Mouse (Mus musculus) neural tube, embryonic 11.5 days (tissue): ENCODE results near the gene Creb5. TPM values are rescaled to one million over a fixed set of nuclear protein-coding genes. Genes with fewer than 3 reads are reported as not detected.
"Not testable (repeated sequence)": the region's sequence is repeated elsewhere in the genome, so short reads cannot be mapped to it uniquely, and the experiment has no call there.

ENCODE experiments used
- ATAC-seq: fragments of 200-750 bp; cut with Nextera tagmentation; 2 replicates; pipeline ENCODE4 v1.8.0; 2017; ENCODE audit warnings: moderate number of reproducible peaks, mild to moderate bottlenecking, moderate TSS enrichment, moderate library complexity; ENCODE audit not compliant: insufficient read depth, low FRiP score, low TSS enrichment
- DNase-seq: peaks from one replicate; pipeline ENCODE4 v3.0.0-alpha.2; 2015; ENCODE audit warnings: low spot score
- H3K27ac ChIP-seq: fragments of 300-500 bp; sonication (generic); 2 replicates; pipeline ENCODE4 v1.5.1; 2014; ENCODE audit warnings: low read depth, mild to moderate bottlenecking, low read length
- H3K27me3 ChIP-seq: fragments of 300-500 bp; sonication (generic); 2 replicates; pipeline ENCODE4 v1.6.1; 2014; ENCODE audit warnings: mild to moderate bottlenecking, low read length, mixed read lengths; ENCODE audit not compliant: control insufficient read depth, insufficient read depth
- H3K36me3 ChIP-seq: fragments of 300-500 bp; sonication (generic); 2 replicates; pipeline ENCODE4 v1.6.1; 2014; ENCODE audit warnings: mild to moderate bottlenecking, low read length, moderate library complexity, mixed read lengths; ENCODE audit not compliant: control insufficient read depth, insufficient read depth
- H3K4me1 ChIP-seq: fragments of 300-500 bp; sonication (generic); 2 replicates; pipeline ENCODE4 v1.6.1; 2014; ENCODE audit warnings: low read length, mixed read lengths; ENCODE audit not compliant: control insufficient read depth, insufficient read depth
- H3K4me2 ChIP-seq: fragments of 300-500 bp; sonication (generic); 2 replicates; pipeline ENCODE4 v1.6.1; 2014; ENCODE audit warnings: low read depth, mild to moderate bottlenecking, moderate library complexity
- H3K4me3 ChIP-seq: fragments of 300-500 bp; sonication (generic); 2 replicates; pipeline ENCODE4 v1.5.1; 2014; ENCODE audit warnings: low read depth, low read length
- H3K9ac ChIP-seq: fragments of 300-500 bp; sonication (generic); 2 replicates; pipeline ENCODE4 v1.6.1; 2014; ENCODE audit warnings: mild to moderate bottlenecking, low read length
- H3K9me3 ChIP-seq: fragments of 300-500 bp; sonication (generic); 2 replicates; pipeline ENCODE4 v1.6.1; 2016; ENCODE audit warnings: low read length; ENCODE audit not compliant: control insufficient read depth
- WGBS: fragments of 180-500 bp; shearing (Covaris S2); extraction: QIAGEN DNeasy Blood & Tissue Kit; methylation state at CpG from one replicate; pipeline ENCODE4 v1.1.7; 2014; 5-methylcytosine and 5-hydroxymethylcytosine counted together
- polyA plus RNA-seq: library from polyadenylated mRNA; unstranded; fragments of >200 nt; fragmentation: Nextera tagmentation; extraction: Ambion mirVana; gene quantifications from 2 replicates; pipeline ENCODE4 v1.2.1, GENCODE M21; 2014

Gene Creb5
- polyA plus RNA-seq, 1 experiment from 2014 or later: 10.7 TPM

GRCm38 (mm10) chr6:53396421-53396820 lies 109.4 kb downstream of the Creb5 start:
- Histone ChIP-seq H3K27ac (no peak overlapping the region), H3K4me1 (peaks cover 24% of the 10 kb centered on the region), H3K4me3 (no peak overlapping the region), H3K27me3 (no peaks in the 10 kb centered on the region), H3K9ac (no peak overlapping the region), H3K36me3 (no peaks in the 10 kb centered on the region), H3K9me3 (no peaks in the 10 kb centered on the region), H3K4me2 (no peak overlapping the region)
- ATAC-seq (no peak), DNase-seq (no peak)
- 92% methylated on average over 3 of the region's 3 CpGs for WGBS

- Histone ChIP-seq H3K4me3 (no peak overlapping the region), H3K27ac (no peak overlapping the region), H3K4me2 (no peak overlapping the region), H3K36me3 (no peaks in the 10 kb centered on the region), H3K4me1 (peaks cover 24% of the 10 kb centered on the region), H3K9me3 (no peaks in the 10 kb centered on the region), H3K9ac (no peak overlapping the region), H3K27me3 (no peaks in the 10 kb centered on the region)
- WGBS: 58% methylated on average over 4 of the region's 4 CpGs
- no peak for ATAC-seq
- DNase-seq: peak; percentile 42
Measured at GRCm38 (mm10) chr6:53397797-53398196, 110.7 kb downstream of the Creb5 start.

GRCm38 (mm10) chr6:53398297-53399140 lies 111.4 kb downstream of the Creb5 start:
- Histone ChIP-seq H3K36me3 (no peaks in the 10 kb centered on the region), H3K9ac (no peak overlapping the region), H3K27ac (no peak overlapping the region), H3K4me2 (no peak overlapping the region), H3K9me3 (no peaks in the 10 kb centered on the region), H3K4me1 (peaks cover 24% of the 10 kb centered on the region), H3K4me3 (no peak overlapping the region), H3K27me3 (no peaks in the 10 kb centered on the region)
- DNase-seq (peak; percentile 15), ATAC-seq (no peak)
- WGBS: 44% methylated on average over 18 of the region's 18 CpGs

- H3K4me2 ChIP-seq: no peak overlapping the region
- no peak overlapping the region for H3K27ac ChIP-seq
- WGBS: 84% methylated on average over 6 of the region's 6 CpGs
- H3K4me3 ChIP-seq: no peak overlapping the region
- no peaks in the 10 kb centered on the region for H3K9me3 ChIP-seq
- no peaks in the 10 kb centered on the region for H3K27me3 ChIP-seq
- peaks cover 11% of the 10 kb centered on the region for H3K4me1 ChIP-seq
- DNase-seq (no peak), ATAC-seq (no peak)
- H3K9ac ChIP-seq: no peak overlapping the region
- no peaks in the 10 kb centered on the region for H3K36me3 ChIP-seq
Measured at GRCm38 (mm10) chr6:53401364-53401763, 114.3 kb downstream of the Creb5 start.

GRCm38 (mm10) chr6:53402551-53402950 lies 115.5 kb downstream of the Creb5 start:
- H3K4me3 ChIP-seq, H3K4me2 ChIP-seq, H3K27ac ChIP-seq, H3K36me3 ChIP-seq, H3K9me3 ChIP-seq, DNase-seq, ATAC-seq, H3K27me3 ChIP-seq, H3K9ac ChIP-seq: not testable (repeated sequence)
- WGBS: 97% methylated on average over 7 of the region's 7 CpGs
- H3K4me1 ChIP-seq: peaks cover 11% of the 10 kb centered on the region

GRCm38 (mm10) chr6:53409183-53409582 lies 122.1 kb downstream of the Creb5 start:
- no peak overlapping the region for H3K27ac ChIP-seq
- H3K4me2 ChIP-seq: no peak overlapping the region
- no peaks in the 10 kb centered on the region for H3K36me3 ChIP-seq
- no peaks in the 10 kb centered on the region for H3K4me1 ChIP-seq
- DNase-seq (no peak), ATAC-seq (no peak)
- H3K4me3 ChIP-seq: no peak overlapping the region
- no peaks in the 10 kb centered on the region for H3K27me3 ChIP-seq
- no peaks in the 10 kb centered on the region for H3K9me3 ChIP-seq
- H3K9ac ChIP-seq: no peak overlapping the region
- WGBS: 86% methylated on average over 6 of the region's 6 CpGs

- H3K27me3 ChIP-seq: no peaks in the 10 kb centered on the region
- ATAC-seq (no peak), DNase-seq (no peak)
- no peaks in the 10 kb centered on the region for H3K36me3 ChIP-seq
- no peak overlapping the region for H3K27ac ChIP-seq
- H3K4me1 ChIP-seq: no peaks in the 10 kb centered on the region
- H3K4me2 ChIP-seq: no peak overlapping the region
- no peaks in the 10 kb centered on the region for H3K9me3 ChIP-seq
- no peak overlapping the region for H3K4me3 ChIP-seq
- 31% methylated on average over 3 of the region's 3 CpGs for WGBS
- no peak overlapping the region for H3K9ac ChIP-seq
Measured at GRCm38 (mm10) chr6:53421345-53421744, 134.3 kb downstream of the Creb5 start.

- ATAC-seq (no peak), DNase-seq (no peak)
- Histone ChIP-seq H3K4me3 (no peak overlapping the region), H3K4me1 (peaks cover 5% of the 10 kb centered on the region; the same call in 1 of the 2 replicates), H3K9me3 (no peaks in the 10 kb centered on the region), H3K9ac (no peak overlapping the region), H3K27me3 (no peaks in the 10 kb centered on the region), H3K27ac (no peak overlapping the region), H3K4me2 (no peak overlapping the region), H3K36me3 (no peaks in the 10 kb centered on the region)
- WGBS: 69% methylated on average over 7 of the region's 7 CpGs
Measured at GRCm38 (mm10) chr6:53429368-53429767, 142.3 kb downstream of the Creb5 start.

- H3K9ac ChIP-seq: no peak overlapping the region
- ATAC-seq (no peak), DNase-seq (no peak)
- H3K9me3 ChIP-seq: no peaks in the 10 kb centered on the region
- peaks cover 5% of the 10 kb centered on the region; the same call in 1 of the 2 replicates for H3K4me1 ChIP-seq
- 58% methylated on average over 4 of the region's 4 CpGs for WGBS
- H3K4me3 ChIP-seq: no peak overlapping the region
- H3K27ac ChIP-seq: no peak overlapping the region
- no peaks in the 10 kb centered on the region for H3K27me3 ChIP-seq
- no peak overlapping the region for H3K4me2 ChIP-seq
- no peaks in the 10 kb centered on the region for H3K36me3 ChIP-seq
Measured at GRCm38 (mm10) chr6:53429891-53430290, 142.8 kb downstream of the Creb5 start.
